Mouse (Mus musculus) ES-CJ7 (cell line): ENCODE results near the gene Olfr1469.
"Not testable (repeated sequence)": the region's sequence is repeated elsewhere in the genome, so short reads cannot be mapped to it uniquely, and the experiment has no call there.

ENCODE experiments used
- DNase-seq: peaks from one replicate; pipeline ENCODE4 v3.0.0; 2011; ENCODE audit warnings: low read depth, low spot score

Gene Olfr1469

DNA sequence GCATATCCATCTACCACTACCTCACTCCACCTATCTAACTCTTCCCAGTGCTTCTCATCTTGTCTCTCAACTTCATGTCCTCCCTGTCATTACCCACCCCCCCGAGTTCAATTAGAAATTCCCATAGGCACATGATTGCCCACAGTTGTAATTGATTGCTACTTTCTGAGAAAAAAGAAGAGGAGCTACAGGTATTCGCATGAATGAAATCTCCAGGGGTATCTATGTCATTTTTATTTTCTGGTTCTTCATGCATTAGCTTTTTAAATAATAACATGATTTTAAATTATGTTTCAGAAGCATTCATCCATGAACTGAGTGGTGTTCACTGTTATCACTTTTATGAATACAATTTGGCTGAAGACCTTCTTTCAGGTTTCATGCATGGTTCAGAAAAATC lies at the start of gene Olfr1469:
Gene Olfr1469, plus strand, starts transcription at position 301 of the 400 bp plus-strand sequence.
- DNase-seq: no peak

DNA sequence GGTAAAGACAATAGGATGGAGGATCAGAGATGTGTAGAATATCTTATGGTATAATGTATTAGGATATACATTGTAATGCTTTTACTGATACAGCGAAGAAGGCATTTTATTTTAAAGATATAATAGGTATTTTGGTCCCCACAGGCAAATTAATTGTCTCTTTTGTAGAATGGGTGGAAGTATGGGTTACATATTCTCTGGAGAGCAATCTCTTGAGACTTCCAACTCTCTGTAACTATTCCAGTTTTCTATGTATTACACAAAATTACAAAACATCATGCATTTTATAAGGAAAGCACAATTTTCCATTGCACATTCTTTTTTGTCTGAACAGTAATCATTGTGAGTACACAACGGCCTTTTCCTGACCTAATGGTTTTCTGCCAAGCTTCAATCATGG lies 45.7 kb upstream of the Olfr1469 start, which contains the start of gene Olfr1467:
Gene Olfr1467, plus strand, starts transcription at position 301 of the 400 bp plus-strand sequence.
- DNase-seq: no peak

DNA sequence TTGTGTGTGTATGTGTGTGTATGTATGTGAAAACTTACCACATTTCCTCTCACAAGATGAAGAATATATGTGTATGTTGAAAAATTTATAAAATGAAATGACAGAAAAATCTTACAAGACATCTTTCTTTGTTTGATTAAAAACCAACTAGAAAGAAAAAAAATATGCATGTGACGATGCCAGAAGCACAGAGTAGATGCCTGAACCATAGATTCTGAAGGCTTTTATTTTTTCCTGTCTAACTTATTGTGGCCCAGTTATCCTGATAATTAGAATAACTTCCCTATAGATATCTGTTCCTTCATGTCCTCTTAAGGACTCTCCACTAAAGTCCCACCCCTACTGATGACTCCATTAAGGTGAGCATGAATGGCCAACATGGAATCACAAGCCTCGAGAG lies 35.5 kb downstream of the Olfr1469 start, which contains the start of gene Olfr1471:
Gene Olfr1471, plus strand, starts transcription at position 301 of the 400 bp plus-strand sequence.
- DNase-seq: not testable (repeated sequence)

DNA sequence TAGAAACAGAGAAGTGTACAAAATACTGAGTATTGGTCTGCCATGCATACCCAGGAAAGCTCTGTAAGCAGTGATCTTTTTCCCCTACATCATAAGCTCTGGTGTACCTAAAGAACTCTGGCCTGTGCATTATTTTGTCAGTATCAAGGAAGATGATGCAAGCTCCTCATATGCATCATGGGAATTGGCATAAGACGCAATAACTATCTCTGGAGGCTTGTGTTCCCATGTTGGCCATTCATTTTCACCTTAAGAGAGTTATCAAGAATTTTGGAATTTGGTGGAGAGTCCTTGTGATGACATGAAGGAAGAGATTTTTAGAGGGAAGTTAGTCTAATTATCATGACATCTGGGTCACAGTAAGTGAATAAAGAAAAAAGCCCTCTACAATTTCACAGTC lies 48.3 kb downstream of the Olfr1469 start, which contains the start of gene Olfr1472:
Gene Olfr1472, minus strand, starts transcription at position 101 of the 400 bp plus-strand sequence.
- DNase-seq: no peak
